Mouse (Mus musculus) heart, embryonic 16.5 days (tissue): ENCODE measurements around the gene Nkpd1. TPM values are rescaled to one million over a fixed set of nuclear protein-coding genes. Genes with fewer than 3 reads are reported as not detected.
A peak's percentile ranks its signal among the peaks of the same experiment; 100 is the strongest.

Experiments
- ATAC-seq: fragments of 200-750 bp; cut with Nextera tagmentation; replicated peaks from 2 replicates; pipeline ENCODE4 v1.8.0; 2017; ENCODE audit warnings: moderate number of reproducible peaks; ENCODE audit not compliant: insufficient read depth, low FRiP score; ENCODE audit errors: extremely low read depth
- H3K27ac ChIP-seq: fragments of 300-500 bp; sonication (generic); 2 replicates; pipeline ENCODE4 v1.5.1; 2014; ENCODE audit warnings: mild to moderate bottlenecking, low read length, control low read depth, moderate library complexity
- H3K27me3 ChIP-seq: fragments of 300-500 bp; sonication (generic); 2 replicates; pipeline ENCODE4 v1.6.1; 2014; ENCODE audit warnings: low read length, mixed read lengths; ENCODE audit not compliant: control insufficient read depth, insufficient read depth
- H3K36me3 ChIP-seq: fragments of 300-500 bp; sonication (generic); 2 replicates; pipeline ENCODE4 v1.6.1; 2014; ENCODE audit not compliant: control insufficient read depth, insufficient read depth
- H3K4me1 ChIP-seq: fragments of 300-500 bp; sonication (generic); 2 replicates; pipeline ENCODE4 v1.6.1; 2014; ENCODE audit warnings: low read length, mixed read lengths; ENCODE audit not compliant: control insufficient read depth, insufficient read depth
- H3K4me2 ChIP-seq: fragments of 300-500 bp; sonication (generic); 2 replicates; pipeline ENCODE4 v1.6.1; 2014; ENCODE audit warnings: low read depth, mild to moderate bottlenecking, control low read depth, low read length
- H3K4me3 ChIP-seq: fragments of 300-500 bp; sonication (generic); 2 replicates; pipeline ENCODE4 v1.5.1; 2014; ENCODE audit warnings: mild to moderate bottlenecking, control low read depth, low read length
- H3K9ac ChIP-seq: fragments of 300-500 bp; sonication (generic); 2 replicates; pipeline ENCODE4 v1.6.1; 2014; ENCODE audit warnings: low read length, control low read depth
- H3K9me3 ChIP-seq: fragments of 300-500 bp; sonication (generic); replicated peaks from 2 replicates; pipeline ENCODE4 v1.6.1; 2016; ENCODE audit warnings: low read length; ENCODE audit not compliant: control insufficient read depth
- WGBS: fragments of 180-500 bp; shearing (Covaris S2); extraction: QIAGEN DNeasy Blood & Tissue Kit; methylation state at CpG from one replicate; pipeline ENCODE4 v1.1.7; 2014; 5-methylcytosine and 5-hydroxymethylcytosine counted together
- polyA plus RNA-seq: library from polyadenylated mRNA; unstranded; fragments of >200 nt; fragmentation: Nextera tagmentation; extraction: Ambion mirVana; gene quantifications from 2 replicates; pipeline ENCODE4 v1.2.1, GENCODE M21; 2015

Nkpd1 gene
- polyA plus RNA-seq, 1 experiment from 2014 or later = not detected

GRCm38 (mm10) chr7:19500420-19501363, 16.9 kb upstream of the Nkpd1 start:
- Histone ChIP-seq H3K4me3 (no peak overlapping the region), H3K36me3 (no peaks in the 10 kb centered on the region), H3K27ac (no peak overlapping the region), H3K4me2 (no peak overlapping the region), H3K9me3 (no peaks in the 10 kb centered on the region), H3K4me1 (peaks cover under 1% of the 10 kb centered on the region), H3K27me3 (no peaks in the 10 kb centered on the region), H3K9ac (no peak overlapping the region)
- no peak for ATAC-seq
- 65% methylated on average over 12 of the region's 12 CpGs for WGBS

GRCm38 (mm10) chr7:19501658-19502057, 16.0 kb upstream of the Nkpd1 start:
- ATAC-seq = no peak
- no peaks in the 10 kb centered on the region for H3K36me3 ChIP-seq
- no peak overlapping the region for H3K4me2 ChIP-seq
- H3K27ac ChIP-seq = no peak overlapping the region
- H3K27me3 ChIP-seq = no peaks in the 10 kb centered on the region
- WGBS = 68% methylated on average over 4 of the region's 4 CpGs
- H3K9me3 ChIP-seq = no peaks in the 10 kb centered on the region
- no peak overlapping the region for H3K4me3 ChIP-seq
- H3K9ac ChIP-seq = no peak overlapping the region
- no peaks in the 10 kb centered on the region; the same call in 1 of the 2 replicates for H3K4me1 ChIP-seq

- Histone ChIP-seq H3K36me3 (no peaks in the 10 kb centered on the region), H3K9me3 (no peaks in the 10 kb centered on the region), H3K27ac (no peak overlapping the region), H3K4me3 (no peak overlapping the region), H3K9ac (no peak overlapping the region), H3K4me2 (no peak overlapping the region), H3K4me1 (peaks cover 6% of the 10 kb centered on the region), H3K27me3 (no peaks in the 10 kb centered on the region)
- no peak for ATAC-seq
- WGBS = 31% methylated on average over 5 of the region's 5 CpGs
These were observed 14.1 kb upstream of the Nkpd1 start for GRCm38 (mm10) chr7:19503481-19504068.

GRCm38 (mm10) chr7:19506326-19506725, 11.3 kb upstream of the Nkpd1 start:
- WGBS = 42% methylated on average over 6 of the region's 6 CpGs
- Histone ChIP-seq H3K4me2 (no peak overlapping the region; the same call in 1 of the 2 replicates), H3K9ac (no peak overlapping the region), H3K4me1 (peaks cover 13% of the 10 kb centered on the region), H3K27me3 (no peaks in the 10 kb centered on the region), H3K9me3 (no peaks in the 10 kb centered on the region), H3K27ac (no peak overlapping the region), H3K4me3 (no peak overlapping the region; the same call in 1 of the 2 replicates), H3K36me3 (no peaks in the 10 kb centered on the region)
- no peak for ATAC-seq

- no peak for ATAC-seq
- peak overlapping the region; percentile 97 for H3K4me2 ChIP-seq
These were observed 10.5 kb upstream of the Nkpd1 start for GRCm38 (mm10) chr7:19506969-19507611.

GRCm38 (mm10) chr7:19507612-19507981, 10.0 kb upstream of the Nkpd1 start:
- peak overlapping the region; percentile 97 for H3K4me2 ChIP-seq
- H3K4me3 ChIP-seq = peak overlapping the region; percentile 97
- H3K9ac ChIP-seq = peak overlapping the region; percentile 92
- 4% methylated on average over 18 of the region's 18 CpGs for WGBS
- no peaks in the 10 kb centered on the region for H3K27me3 ChIP-seq
- H3K36me3 ChIP-seq = no peaks in the 10 kb centered on the region
- H3K4me1 ChIP-seq = peaks cover 13% of the 10 kb centered on the region
- H3K27ac ChIP-seq = peak overlapping the region; percentile 76
- ATAC-seq = no peak
- no peaks in the 10 kb centered on the region for H3K9me3 ChIP-seq

More at GRCm38 (mm10) chr7:19506969-19507611, 10.5 kb upstream of the Nkpd1 start:
- Histone ChIP-seq H3K9me3 (no peaks in the 10 kb centered on the region), H3K36me3 (no peaks in the 10 kb centered on the region), H3K9ac (peak overlapping the region; percentile 92), H3K27ac (no peak overlapping the region), H3K27me3 (no peaks in the 10 kb centered on the region), H3K4me1 (peaks cover 13% of the 10 kb centered on the region), H3K4me3 (peak overlapping the region; percentile 97)
- 2% methylated on average over 71 of the region's 71 CpGs for WGBS

- peaks cover 13% of the 10 kb centered on the region for H3K4me1 ChIP-seq
These were observed 9.3 kb upstream of the Nkpd1 start, which contains the start of the genes Bloc1s3 and Trappc6a for GRCm38 (mm10) chr7:19508150-19508923. Gene Bloc1s3 (minus strand): TSS chr7:19508367. Gene Trappc6a (plus strand): TSS chr7:19508395.

GRCm38 (mm10) chr7:19508924-19509568, 8.6 kb upstream of the Nkpd1 start:
- Histone ChIP-seq H3K27me3 (no peaks in the 10 kb centered on the region), H3K36me3 (no peaks in the 10 kb centered on the region), H3K4me1 (peaks cover 13% of the 10 kb centered on the region), H3K4me2 (peak overlapping the region; percentile 97), H3K9ac (peak overlapping the region; percentile 92), H3K4me3 (peak overlapping the region; percentile 97), H3K9me3 (no peaks in the 10 kb centered on the region), H3K27ac (peak overlapping the region; percentile 89)
- ATAC-seq = peak; percentile 16; the same call in 1 of the 2 replicates
- 3% methylated on average over 15 of the region's 15 CpGs for WGBS

More at GRCm38 (mm10) chr7:19508150-19508923, 9.3 kb upstream of the Nkpd1 start, which contains the start of the genes Bloc1s3 and Trappc6a:
- H3K27ac ChIP-seq = peak within 1 kb of the TSS; percentile 89
- H3K4me2 ChIP-seq = peak within 1 kb of the TSS; percentile 97
- no peaks in the 10 kb centered on the region for H3K36me3 ChIP-seq
- peak; percentile 94 for ATAC-seq
- H3K9me3 ChIP-seq = no peaks in the 10 kb centered on the region
- WGBS = under 1% methylated on average over 56 of the region's 56 CpGs
- H3K4me3 ChIP-seq = peak within 1 kb of the TSS; percentile 97
- peak within 1 kb of the TSS; percentile 92 for H3K9ac ChIP-seq
- no peaks in the 10 kb centered on the region for H3K27me3 ChIP-seq
